Mouse (Mus musculus): ENCODE measurements around the gene Bbs2.
A peak's percentile ranks its signal among the peaks of the same experiment; 100 is the strongest.
"Not testable (repeated sequence)": the region's sequence is repeated elsewhere in the genome, so short reads cannot be mapped to it uniquely, and the experiment has no call there.

Gene Bbs2

GRCm38 (mm10) chr8:94057157-94057854 lies 41.4 kb downstream of the Bbs2 start:
- no peaks in the 10 kb centered on the region for H3K27me3 ChIP-seq (ENCODE audit: control insufficient read depth, insufficient read depth, low read length, poor library complexity, severe bottlenecking)
- H3K36me3 ChIP-seq (ENCODE audit: control insufficient read depth, insufficient read depth, low read length, poor library complexity, severe bottlenecking) = peaks cover 9% of the 10 kb centered on the region
- DNase-seq (ENCODE audit: low read depth, low spot score) = peak; percentile 54

- no peaks in the 10 kb centered on the region for H3K27me3 ChIP-seq (ENCODE audit: control insufficient read depth, insufficient read depth, low read length, poor library complexity, severe bottlenecking)
- no peak for DNase-seq (ENCODE audit: low read depth, low spot score)
- H3K36me3 ChIP-seq (ENCODE audit: control insufficient read depth, insufficient read depth, low read length, poor library complexity, severe bottlenecking) = peaks cover 10% of the 10 kb centered on the region
Observed at GRCm38 (mm10) chr8:94052696-94053095, 46.0 kb downstream of the Bbs2 start.

- H3K36me3 ChIP-seq (ENCODE audit: control insufficient read depth, insufficient read depth, low read length, poor library complexity, severe bottlenecking) = peaks cover 5% of the 10 kb centered on the region; the same call in 1 of the 2 replicates
- H3K27me3 ChIP-seq (ENCODE audit: control insufficient read depth, insufficient read depth, low read length, poor library complexity, severe bottlenecking) = no peaks in the 10 kb centered on the region
- no peak for DNase-seq (ENCODE audit: low read depth, low spot score)
Observed at GRCm38 (mm10) chr8:94047845-94048244, 50.9 kb downstream of the Bbs2 start.

GRCm38 (mm10) chr8:94037806-94038205 lies 60.9 kb downstream of the Bbs2 start:
- Histone ChIP-seq H3K27me3 (ENCODE audit: control insufficient read depth, insufficient read depth, low read length, poor library complexity, severe bottlenecking) (no peaks in the 10 kb centered on the region), H3K36me3 (ENCODE audit: control insufficient read depth, insufficient read depth, low read length, poor library complexity, severe bottlenecking) (0 out of 2 replicates have a peak, but pooled peaks cover 2% of the 10 kb centered on the region)
- DNase-seq (ENCODE audit: low read depth, low spot score) = no peak

- H3K36me3 ChIP-seq (ENCODE audit: control insufficient read depth, insufficient read depth, low read length, poor library complexity, severe bottlenecking) = no peaks in the 10 kb centered on the region
- H3K27me3 ChIP-seq (ENCODE audit: control insufficient read depth, insufficient read depth, low read length, poor library complexity, severe bottlenecking) = no peaks in the 10 kb centered on the region
- DNase-seq (ENCODE audit: low read depth, low spot score) = peak; percentile 99
Observed at GRCm38 (mm10) chr8:94036944-94037524, 61.7 kb downstream of the Bbs2 start, which contains the start of the genes Nudt21 and Ogfod1. Gene Nudt21, minus strand, starts transcription at chr8:94037031. Gene Ogfod1, plus strand, starts transcription at chr8:94037198.

GRCm38 (mm10) chr8:94036541-94036940 lies 62.2 kb downstream of the Bbs2 start:
- H3K27me3 ChIP-seq (ENCODE audit: control insufficient read depth, insufficient read depth, low read length, poor library complexity, severe bottlenecking); H3K36me3 ChIP-seq (ENCODE audit: control insufficient read depth, insufficient read depth, low read length, poor library complexity, severe bottlenecking): not testable (repeated sequence)
- peak; percentile 41 for DNase-seq (ENCODE audit: low read depth, low spot score)

GRCm38 (mm10) chr8:94035200-94035599 lies 63.5 kb downstream of the Bbs2 start:
- Histone ChIP-seq H3K36me3 (ENCODE audit: control insufficient read depth, insufficient read depth, low read length, poor library complexity, severe bottlenecking) (peaks cover 2% of the 10 kb centered on the region; the same call in 1 of the 2 replicates), H3K27me3 (ENCODE audit: control insufficient read depth, insufficient read depth, low read length, poor library complexity, severe bottlenecking) (no peaks in the 10 kb centered on the region)
- DNase-seq (ENCODE audit: low read depth, low spot score) = no peak

- no peak for DNase-seq (ENCODE audit: low read depth, low spot score)
- H3K36me3 ChIP-seq (ENCODE audit: control insufficient read depth, insufficient read depth, low read length, poor library complexity, severe bottlenecking) = peaks cover 2% of the 10 kb centered on the region; the same call in 1 of the 2 replicates
Observed at GRCm38 (mm10) chr8:94033601-94034000, 65.1 kb downstream of the Bbs2 start.

GRCm38 (mm10) chr8:94029701-94030100 lies 69.0 kb downstream of the Bbs2 start:
- no peak for DNase-seq (ENCODE audit: low read depth, low spot score)
- peaks cover 3% of the 10 kb centered on the region; the same call in 1 of the 2 replicates for H3K36me3 ChIP-seq (ENCODE audit: control insufficient read depth, insufficient read depth, low read length, poor library complexity, severe bottlenecking)
- no peaks in the 10 kb centered on the region for H3K27me3 ChIP-seq (ENCODE audit: control insufficient read depth, insufficient read depth, low read length, poor library complexity, severe bottlenecking)

More at GRCm38 (mm10) chr8:94033601-94034000, 65.1 kb downstream of the Bbs2 start:
- no peaks in the 10 kb centered on the region for H3K27me3 ChIP-seq (ENCODE audit: control insufficient read depth, insufficient read depth, low read length, poor library complexity, severe bottlenecking)

- Histone ChIP-seq H3K36me3 (ENCODE audit: control insufficient read depth, insufficient read depth, low read length, poor library complexity, severe bottlenecking) (peaks cover 10% of the 10 kb centered on the region), H3K27me3 (ENCODE audit: control insufficient read depth, insufficient read depth, low read length, poor library complexity, severe bottlenecking) (no peaks in the 10 kb centered on the region)
- no peak for DNase-seq (ENCODE audit: low read depth, low spot score)
Observed at GRCm38 (mm10) chr8:94023916-94024315, 74.8 kb downstream of the Bbs2 start.
